Comparison of ENCODE assay signal across 8 mouse cellular contexts in the genomic region with DNA sequence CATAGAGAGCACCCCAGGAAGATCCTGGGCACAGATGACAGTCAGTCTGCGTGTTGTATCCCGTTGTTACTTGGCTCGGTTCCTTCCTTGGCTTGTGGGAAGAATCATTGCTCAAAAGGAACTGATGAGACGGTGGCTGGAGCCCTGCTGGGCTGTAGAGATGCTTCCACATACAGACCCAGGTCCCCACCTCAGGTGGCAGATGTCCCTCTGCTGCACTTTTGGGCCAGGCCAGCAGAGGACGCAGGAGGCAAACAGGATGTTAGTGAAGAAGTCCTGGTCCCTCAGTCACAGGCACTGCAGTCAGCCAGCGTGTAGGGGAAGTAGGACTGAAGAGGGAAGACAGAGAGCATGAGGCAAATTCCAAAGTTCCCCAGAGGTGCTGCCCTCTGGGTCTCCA. TPM values are rescaled to one million over a fixed set of nuclear protein-coding genes. Genes with fewer than 3 reads are reported as not detected.
DNase-seq lines count a peak whose midpoint lies in the region; ATAC-seq and TF ChIP-seq lines count a peak whose summit lies in the region.

No protein-coding gene starts in this region.

- DNase-seq in MEL (ENCODE audit: low read depth, low spot score), result peak; percentile 30
- peak; percentile 90 for DNase-seq in cerebellum, adult 9-11 months
- DNase-seq in layer of hippocampus, adult 9-10 months (ENCODE audit: low spot score), result peak; percentile 35
- DNase-seq in spleen, postnatal 14 days (ENCODE audit: low spot score in 2 of 2), result peak; percentile 35 to 60
- no peak for DNase-seq in frontal cortex, postnatal 36 days (ENCODE audit: low spot score in 2 of 2)

- TF ChIP-seq CTCF in intestine, postnatal 0 days (IDR thresholded peaks at IDR 0.05; ENCODE audit: low read depth), result peak; percentile 74
- peak; percentile 22 to 28 (median 26); a peak in 2 of 6 replicates for TF ChIP-seq CTCF in MEL (IDR thresholded peaks at IDR 0.05 in 2 of 3, conservative IDR thresholded peaks at IDR 0.05 in 1 of 3; ENCODE audit: control insufficient read depth in 1 of 3, insufficient read depth in 1 of 3, low read depth in 2 of 3, low read length in 3 of 3, poor library complexity in 1 of 3, severe bottlenecking in 1 of 3)

- TF ChIP-seq POLR2A in MEL (IDR thresholded peaks at IDR 0.05; ENCODE audit: control insufficient read depth in 1 of 2, insufficient read depth in 1 of 2, low read depth in 1 of 2, low read length in 2 of 2, poor library complexity in 1 of 2), result no peak

- H3K79me2 ChIP-seq in MEL (ENCODE audit: control insufficient read depth, insufficient read depth, low read length, poor library complexity), result peaks cover 4% of the 10 kb centered on the region

- no peak; the same call in 1 of the 2 replicates for TF ChIP-seq RAD21 in MEL (IDR thresholded peaks at IDR 0.05; ENCODE audit: low read depth, low read length)

- no peaks in the 10 kb centered on the region for H3K27me3 ChIP-seq in intestine, postnatal 0 days (replicated peaks; ENCODE audit: control insufficient read depth, insufficient read depth, low read length)
- H3K27me3 ChIP-seq in intestine, embryonic 15.5 days (replicated peaks), result no peaks in the 10 kb centered on the region
- H3K27me3 ChIP-seq in MEL (ENCODE audit: control insufficient read depth in 1 of 2, insufficient read depth in 2 of 2, low read length in 2 of 2), result no peaks in the 10 kb centered on the region

- 0 out of 2 replicates have a peak, but pooled peaks cover 5% of the 10 kb centered on the region for H3K4me1 ChIP-seq in intestine, postnatal 0 days (replicated peaks; ENCODE audit: control insufficient read depth, insufficient read depth, low read length)
- peaks cover 8% of the 10 kb centered on the region; the same call in 1 of the 2 replicates for H3K4me1 ChIP-seq in intestine, embryonic 15.5 days (replicated peaks)
- peaks cover 0 to 10% of the 10 kb centered on the region in 2 experiments; a peak in 2 of 4 replicates for H3K4me1 ChIP-seq in MEL (ENCODE audit: control insufficient read depth in 1 of 2, insufficient read depth in 2 of 2, low read length in 2 of 2)

- H3K4me2 ChIP-seq in intestine, postnatal 0 days (replicated peaks; ENCODE audit: low read depth), result no peak overlapping the region
- no peak overlapping the region for H3K4me2 ChIP-seq in intestine, embryonic 15.5 days (replicated peaks)

- H3K27ac ChIP-seq in intestine, postnatal 0 days (ENCODE audit: low read depth, low read length), result no peak overlapping the region
- no peak overlapping the region for H3K27ac ChIP-seq in intestine, embryonic 15.5 days
- no peak overlapping the region for H3K27ac ChIP-seq in MEL (ENCODE audit: control insufficient read depth, low read depth, low read length)

- ATAC-seq in intestine, postnatal 0 days, result no peak
- ATAC-seq in intestine, embryonic 15.5 days, result no peak
- no peak for ATAC-seq in inflammation-experienced regulatory T-cells, adult 6 months

- 82% methylated on average over 6 of the region's 6 CpGs for WGBS in intestine, postnatal 0 days
- 79% methylated on average over 6 of the region's 6 CpGs for WGBS in intestine, embryonic 15.5 days

- TF ChIP-seq EP300 in MEL (IDR thresholded peaks at IDR 0.05; ENCODE audit: low read depth in 1 of 2, low read length in 2 of 2), result no peak

- H3K4me3 ChIP-seq in intestine, postnatal 0 days (ENCODE audit: low read depth, low read length), result no peak overlapping the region
- H3K4me3 ChIP-seq in intestine, embryonic 15.5 days (replicated peaks), result no peak overlapping the region
- H3K4me3 ChIP-seq in MEL (ENCODE audit: control insufficient read depth in 1 of 2, insufficient read depth in 1 of 2, low read depth in 2 of 2, low read length in 2 of 2), result no peak overlapping the region

- H3K9me3 ChIP-seq in intestine, postnatal 0 days (ENCODE audit: control insufficient read depth), result no peaks in the 10 kb centered on the region
- no peaks in the 10 kb centered on the region for H3K9me3 ChIP-seq in intestine, embryonic 15.5 days
- no peaks in the 10 kb centered on the region for H3K9me3 ChIP-seq in MEL (replicated peaks; ENCODE audit: insufficient read depth, low read length)

- H3K9ac ChIP-seq in intestine, postnatal 0 days (ENCODE audit: low read depth, low read length), result no peak overlapping the region
- H3K9ac ChIP-seq in intestine, embryonic 15.5 days, result no peak overlapping the region
- no peak overlapping the region for H3K9ac ChIP-seq in MEL (ENCODE audit: control insufficient read depth, low read depth, low read length, poor library complexity, severe bottlenecking)

- peaks cover 65% of the 10 kb centered on the region for H3K36me3 ChIP-seq in intestine, postnatal 0 days (ENCODE audit: control insufficient read depth, insufficient read depth)
- peaks cover 41% of the 10 kb centered on the region for H3K36me3 ChIP-seq in intestine, embryonic 15.5 days
- H3K36me3 ChIP-seq in MEL (ENCODE audit: control insufficient read depth in 1 of 2, insufficient read depth in 2 of 2, low read length in 2 of 2), result peaks cover 0 to 6% of the 10 kb centered on the region in 2 experiments; a peak in 3 of 4 replicates

TF ChIP-seq in MEL, 35 proteins besides CTCF, POLR2A, EP300 and RAD21:
- TF ChIP-seq RCOR1 (IDR thresholded peaks at IDR 0.05; ENCODE audit: low read depth, low read length) (no peak), SIN3A (IDR thresholded peaks at IDR 0.05; ENCODE audit: low read length) (no peak), E2F4 (IDR thresholded peaks at IDR 0.05; ENCODE audit: borderline replicate concordance, low read depth, low read length) (no peak), TCF12 (IDR thresholded peaks at IDR 0.05; ENCODE audit: low read depth, low read length) (no peak), BHLHE40 (IDR thresholded peaks at IDR 0.05; ENCODE audit: borderline replicate concordance, low read depth, low read length) (no peak), SMC3 (IDR thresholded peaks at IDR 0.05; ENCODE audit: low read depth, low read length) (no peak), USF2 (IDR thresholded peaks at IDR 0.05; ENCODE audit: borderline replicate concordance in 1 of 2, insufficient read depth in 1 of 2, low read depth in 1 of 2, low read length in 2 of 2) (no peak), ZNF384 (IDR thresholded peaks at IDR 0.05; ENCODE audit: low read depth, low read length) (no peak), MAFK (IDR thresholded peaks at IDR 0.05; ENCODE audit: borderline replicate concordance, low read depth, low read length) (no peak), POLR2AphosphoS5 (IDR thresholded peaks at IDR 0.05; ENCODE audit: borderline replicate concordance, low read depth, low read length) (no peak), ZMIZ1 (IDR thresholded peaks at IDR 0.05; ENCODE audit: low read depth, low read length) (no peak), GABPA (IDR thresholded peaks at IDR 0.05; ENCODE audit: low read depth, low read length) (no peak), ELF1 (IDR thresholded peaks at IDR 0.05; ENCODE audit: low read depth, low read length) (no peak), POLR2AphosphoS2 (IDR thresholded peaks at IDR 0.05; ENCODE audit: low read length) (no peak), MXI1 (IDR thresholded peaks at IDR 0.05; ENCODE audit: low read depth, low read length) (no peak), MYC (IDR thresholded peaks at IDR 0.05; ENCODE audit: low read depth, low read length) (no peak), HCFC1 (IDR thresholded peaks at IDR 0.05; ENCODE audit: low read depth, low read length) (no peak)
TF ChIP-seq in MEL: peak in this region for 0.

RNA-seq across cellular contexts. Expression of a gene that starts 4.2 kb away (rescaled TPM):
- polyA plus RNA-seq in intestine, postnatal 0 days (2015; fragmentation: Nextera tagmentation; extraction: Ambion mirVana), result 29.6 and 32.4 TPM in 2 replicates
- 55.4 and 56.6 TPM in 2 replicates for polyA plus RNA-seq in intestine, embryonic 15.5 days (2015; fragmentation: Nextera tagmentation; extraction: Ambion mirVana)
- 57.7 and 58.4 TPM in 2 replicates for total RNA-seq in MEL (2012; rRNA removed)
- 10 to 100 TPM in 1 of 2 experiments, not detected in 1; 75.0 TPM for polyA plus RNA-seq in MEL (2012; ENCODE audit: insufficient read depth in 1 of 2, insufficient read length in 2 of 2, low read depth in 1 of 2, low replicate concordance in 2 of 2, missing spikeins in 1 of 2)
- 10 to 100 TPM; 46.9 to 77.0 (median 47.2) TPM for polyA plus RNA-seq in inflammation-experienced regulatory T-cells, adult 6 months (2017; shearing (Covaris generic))

RNA-seq across cellular contexts. Expression of a gene that starts 20.7 kb away (rescaled TPM):
- 0.26 TPM in 1 of 2 replicates, not detected in the other for polyA plus RNA-seq in intestine, postnatal 0 days (2015; fragmentation: Nextera tagmentation; extraction: Ambion mirVana)
- polyA plus RNA-seq in intestine, embryonic 15.5 days (2015; fragmentation: Nextera tagmentation; extraction: Ambion mirVana), result 0.15 and 0.25 TPM in 2 replicates
- 0.08 and 0.10 TPM in 2 replicates for total RNA-seq in MEL (2012; rRNA removed)
- under 1 TPM in 1 of 2 experiments, not detected in 1; 0.25 TPM for polyA plus RNA-seq in MEL (2012; ENCODE audit: insufficient read depth in 1 of 2, insufficient read length in 2 of 2, low read depth in 1 of 2, low replicate concordance in 2 of 2, missing spikeins in 1 of 2)
- not detected for polyA plus RNA-seq in inflammation-experienced regulatory T-cells, adult 6 months (2017; shearing (Covaris generic))

RNA-seq across cellular contexts. Expression of a gene that starts 31.2 kb away (rescaled TPM):
- 1.7 and 1.9 TPM in 2 replicates for polyA plus RNA-seq in intestine, postnatal 0 days (2015; fragmentation: Nextera tagmentation; extraction: Ambion mirVana)
- polyA plus RNA-seq in intestine, embryonic 15.5 days (2015; fragmentation: Nextera tagmentation; extraction: Ambion mirVana), result 7.1 and 9.0 TPM in 2 replicates
- 0.03 and 0.31 TPM in 2 replicates for total RNA-seq in MEL (2012; rRNA removed)
- under 1 TPM in 1 of 2 experiments, not detected in 1; 0.81 TPM for polyA plus RNA-seq in MEL (2012; ENCODE audit: insufficient read depth in 1 of 2, insufficient read length in 2 of 2, low read depth in 1 of 2, low replicate concordance in 2 of 2, missing spikeins in 1 of 2)
- polyA plus RNA-seq in inflammation-experienced regulatory T-cells, adult 6 months (2017; shearing (Covaris generic)), result 1 to 10 TPM in 1 of 3 experiments, under 1 TPM in 2; 0.75 to 1.7 (median 0.92) TPM

Comparison
In these comparisons a context has a peak if more than half of its experiments do, and no peak if none do; other contexts are left out.
1. DNase-seq: peak in MEL (single experiment), cerebellum, adult 9-11 months (single experiment), layer of hippocampus, adult 9-10 months (single experiment) and spleen, postnatal 14 days (2 of 2); none in frontal cortex, postnatal 36 days (0 of 2).